In genomic region chr8:124264671-124265070, GRCm38 (mm10) we compare ENCODE assay signal across 17 mouse cellular contexts. TPM values are rescaled to one million over a fixed set of nuclear protein-coding genes. Genes with fewer than 3 reads are reported as not detected.
A peak's percentile ranks its signal among the peaks of the same experiment; 100 is the strongest.
DNase-seq lines count a peak whose midpoint lies in the region; ATAC-seq and TF ChIP-seq lines count a peak whose summit lies in the region.
"Had no signal": no experiment of that assay in that cellular context is flagged by ENCODE, and none has a peak within 500 bp of the region (broad histone marks: within the 10 kb centered on the region; RNA-seq: fewer than 3 reads in every experiment).

No protein-coding gene starts in this region.

- peaks cover 50% of the 10 kb centered on the region for H3K4me1 ChIP-seq in heart, embryonic 12.5 days (replicated peaks)
- H3K4me1 ChIP-seq in midbrain, embryonic 10.5 days = peaks cover 51% of the 10 kb centered on the region
- H3K4me1 ChIP-seq in midbrain, embryonic 15.5 days = peaks cover 55% of the 10 kb centered on the region
- peaks cover 22% of the 10 kb centered on the region; the same call in 1 of the 2 replicates for H3K4me1 ChIP-seq in hindbrain, postnatal 0 days (ENCODE audit: insufficient read depth, low read length)
- H3K4me1 ChIP-seq in stomach, postnatal 0 days (replicated peaks; ENCODE audit: control insufficient read depth, insufficient read depth) = peaks cover 12% of the 10 kb centered on the region

- no peak for TF ChIP-seq EP300 in stomach, postnatal 0 days (optimal IDR thresholded peaks at IDR 0.05)

- H3K36me3 ChIP-seq in heart, embryonic 12.5 days = no peaks in the 10 kb centered on the region
- H3K36me3 ChIP-seq in midbrain, embryonic 10.5 days = 0 out of 2 replicates have a peak, but pooled peaks cover 5% of the 10 kb centered on the region
- H3K36me3 ChIP-seq in midbrain, embryonic 15.5 days (replicated peaks) = no peaks in the 10 kb centered on the region
- no peaks in the 10 kb centered on the region for H3K36me3 ChIP-seq in hindbrain, postnatal 0 days (ENCODE audit: insufficient read depth, low read length)
- H3K36me3 ChIP-seq in stomach, postnatal 0 days (ENCODE audit: control insufficient read depth, insufficient read depth, low read length) = no peaks in the 10 kb centered on the region
- H3K36me3 ChIP-seq: liver, embryonic 15.5 days had no signal

- H3K27ac ChIP-seq in heart, embryonic 12.5 days (ENCODE audit: poor library complexity, severe bottlenecking) = no peak overlapping the region
- peak overlapping the region; percentile 61 for H3K27ac ChIP-seq in midbrain, embryonic 10.5 days (replicated peaks)
- no peak overlapping the region for H3K27ac ChIP-seq in midbrain, embryonic 15.5 days
- 0 out of 2 replicates have a peak overlapping the region, but pooled peaks have one; percentile 15 for H3K27ac ChIP-seq in hindbrain, postnatal 0 days
- H3K27ac ChIP-seq in stomach, postnatal 0 days (replicated peaks) = peak overlapping the region; percentile 45
- H3K27ac ChIP-seq: forebrain, embryonic 13.5 days; liver, embryonic 15.5 days had no signal

- ATAC-seq in heart, embryonic 12.5 days (ENCODE audit: insufficient number of reproducible peaks, low FRiP score) = no peak
- no peak for ATAC-seq in midbrain, embryonic 15.5 days (replicated peaks)
- no peak for ATAC-seq in hindbrain, postnatal 0 days
- no peak for ATAC-seq in stomach, postnatal 0 days (ENCODE audit: low FRiP score, low TSS enrichment)
- no peak for ATAC-seq in erythroblast, adult 5-6 weeks (replicated peaks; ENCODE audit: low FRiP score, poor library complexity, severe bottlenecking)
- no peak for ATAC-seq in CD4-positive, CD25-positive, alpha-beta regulatory T cell, adult 4 months
- ATAC-seq: forebrain, embryonic 13.5 days; inflammation-experienced regulatory T-cells, adult 6 months had no signal

- 88% methylated on average over 12 of the region's 12 CpGs for WGBS in heart, embryonic 12.5 days
- WGBS in midbrain, embryonic 10.5 days = 91% methylated on average over 12 of the region's 12 CpGs
- 87% methylated on average over 12 of the region's 12 CpGs for WGBS in midbrain, embryonic 15.5 days
- 72% methylated on average over 12 of the region's 12 CpGs for WGBS in hindbrain, postnatal 0 days
- WGBS in stomach, postnatal 0 days = 81% methylated on average over 12 of the region's 12 CpGs

- no peaks in the 10 kb centered on the region for H3K27me3 ChIP-seq in heart, embryonic 12.5 days (replicated peaks)
- no peaks in the 10 kb centered on the region for H3K27me3 ChIP-seq in midbrain, embryonic 10.5 days (ENCODE audit: low read depth, poor library complexity, severe bottlenecking)
- no peaks in the 10 kb centered on the region for H3K27me3 ChIP-seq in midbrain, embryonic 15.5 days (replicated peaks)
- H3K27me3 ChIP-seq in hindbrain, postnatal 0 days (ENCODE audit: insufficient read depth, low read length) = no peaks in the 10 kb centered on the region
- no peaks in the 10 kb centered on the region for H3K27me3 ChIP-seq in stomach, postnatal 0 days (ENCODE audit: control insufficient read depth, insufficient read depth, low read length)
- H3K27me3 ChIP-seq: forebrain, embryonic 13.5 days; liver, embryonic 15.5 days had no signal

- no peak overlapping the region for H3K4me3 ChIP-seq in heart, embryonic 12.5 days
- no peak overlapping the region for H3K4me3 ChIP-seq in midbrain, embryonic 10.5 days
- no peak overlapping the region for H3K4me3 ChIP-seq in midbrain, embryonic 15.5 days
- no peak overlapping the region for H3K4me3 ChIP-seq in hindbrain, postnatal 0 days (ENCODE audit: low read length)
- H3K4me3 ChIP-seq in stomach, postnatal 0 days (ENCODE audit: low read depth, low read length) = no peak overlapping the region
- H3K4me3 ChIP-seq: forebrain, embryonic 13.5 days; liver, embryonic 15.5 days had no signal

- 0 out of 2 replicates have a peak overlapping the region, but pooled peaks have one; percentile 32 for H3K9ac ChIP-seq in heart, embryonic 12.5 days
- no peak overlapping the region for H3K9ac ChIP-seq in midbrain, embryonic 15.5 days
- H3K9ac ChIP-seq in hindbrain, postnatal 0 days (replicated peaks; ENCODE audit: low read length) = no peak overlapping the region
- H3K9ac ChIP-seq in stomach, postnatal 0 days (ENCODE audit: low read length) = no peak overlapping the region
- H3K9ac ChIP-seq: forebrain, embryonic 13.5 days; liver, embryonic 15.5 days had no signal

- no peak for DNase-seq in heart, adult 9 months (ENCODE audit: low spot score in 2 of 2)
- DNase-seq in midbrain, embryonic 10.5 days (ENCODE audit: low spot score) = no peak
- no peak for DNase-seq in hindbrain, postnatal 0 days (ENCODE audit: low spot score)
- DNase-seq in stomach, postnatal 0 days (ENCODE audit: low spot score) = no peak
- DNase-seq: cerebellum, adult 2 months; gastrocnemius, postnatal 25 days; left cerebral cortex, postnatal 4 days; right cerebral cortex, adult 18-20 months; thymus, adult 18-20 months; thymus, postnatal 4 days had no signal

- H3K9me3 ChIP-seq in heart, embryonic 12.5 days (replicated peaks) = 0 out of 2 replicates have a peak, but pooled peaks cover 4% of the 10 kb centered on the region
- no peaks in the 10 kb centered on the region for H3K9me3 ChIP-seq in midbrain, embryonic 10.5 days (replicated peaks)
- H3K9me3 ChIP-seq in midbrain, embryonic 15.5 days = no peaks in the 10 kb centered on the region
- H3K9me3 ChIP-seq in hindbrain, postnatal 0 days (ENCODE audit: low read length) = no peaks in the 10 kb centered on the region
- H3K9me3 ChIP-seq in stomach, postnatal 0 days (ENCODE audit: control insufficient read depth, low read length) = no peaks in the 10 kb centered on the region
- H3K9me3 ChIP-seq: forebrain, embryonic 13.5 days; liver, embryonic 15.5 days had no signal

- TF ChIP-seq CTCF in hindbrain, postnatal 0 days (IDR thresholded peaks at IDR 0.05; ENCODE audit: low read depth) = no peak
- TF ChIP-seq CTCF in stomach, postnatal 0 days (IDR thresholded peaks at IDR 0.05; ENCODE audit: low read depth) = no peak

- no peak overlapping the region for H3K4me2 ChIP-seq in heart, embryonic 12.5 days
- H3K4me2 ChIP-seq in midbrain, embryonic 15.5 days = no peak overlapping the region
- H3K4me2 ChIP-seq in hindbrain, postnatal 0 days (ENCODE audit: low read depth, low read length) = no peak overlapping the region
- H3K4me2 ChIP-seq in stomach, postnatal 0 days (replicated peaks; ENCODE audit: low read depth) = no peak overlapping the region
- H3K4me2 ChIP-seq: forebrain, embryonic 13.5 days; liver, embryonic 15.5 days had no signal

RNA-seq across cellular contexts. Expression of gene Galnt2, which starts 33.5 kb away (rescaled TPM):
- polyA plus RNA-seq in heart, embryonic 12.5 days (2016; fragmentation: Nextera tagmentation; extraction: Ambion mirVana) = 77.9 and 80.9 TPM in 2 replicates
- 35.3 and 47.5 TPM in 2 replicates for polyA plus RNA-seq in midbrain, embryonic 10.5 days (2016; fragmentation: Nextera tagmentation; extraction: Ambion mirVana)
- polyA plus RNA-seq in midbrain, embryonic 15.5 days (2015; fragmentation: Nextera tagmentation; extraction: Ambion mirVana) = 67.4 and 78.1 TPM in 2 replicates
- 36.5 and 77.6 TPM in 2 replicates for total RNA-seq in hindbrain, postnatal 0 days (2014; rRNA removed)
- 53.3 and 54.9 TPM in 2 replicates for polyA plus RNA-seq in hindbrain, postnatal 0 days (2015; fragmentation: Nextera tagmentation; extraction: Ambion mirVana)
- polyA plus RNA-seq in stomach, postnatal 0 days (2015; fragmentation: Nextera tagmentation; extraction: Ambion mirVana) = 48.6 and 48.9 TPM in 2 replicates
- total RNA-seq in erythroblast, adult 5-6 weeks (2015; ENCODE audit: low replicate concordance) = 18.2 and 26.9 TPM in 2 replicates
- total RNA-seq in erythroblast, adult 5-6 weeks (2017; ENCODE audit: low replicate concordance) = 0.51 and 21.3 TPM in 2 replicates
- 10 to 100 TPM; 18.5 to 18.7 TPM for polyA plus RNA-seq in CD4-positive, CD25-positive, alpha-beta regulatory T cell, adult 4 months (2017; shearing (Covaris generic))

Comparison
In these comparisons a context has a peak if more than half of its experiments do, and no peak if none do; other contexts are left out.
1. H3K27ac ChIP-seq: peak in midbrain, embryonic 10.5 days (single experiment), hindbrain, postnatal 0 days (single experiment) and stomach, postnatal 0 days (single experiment); none in heart, embryonic 12.5 days (single experiment) and midbrain, embryonic 15.5 days (single experiment).